ENCODE assay signal across 21 mouse cellular contexts in the genomic region with DNA sequence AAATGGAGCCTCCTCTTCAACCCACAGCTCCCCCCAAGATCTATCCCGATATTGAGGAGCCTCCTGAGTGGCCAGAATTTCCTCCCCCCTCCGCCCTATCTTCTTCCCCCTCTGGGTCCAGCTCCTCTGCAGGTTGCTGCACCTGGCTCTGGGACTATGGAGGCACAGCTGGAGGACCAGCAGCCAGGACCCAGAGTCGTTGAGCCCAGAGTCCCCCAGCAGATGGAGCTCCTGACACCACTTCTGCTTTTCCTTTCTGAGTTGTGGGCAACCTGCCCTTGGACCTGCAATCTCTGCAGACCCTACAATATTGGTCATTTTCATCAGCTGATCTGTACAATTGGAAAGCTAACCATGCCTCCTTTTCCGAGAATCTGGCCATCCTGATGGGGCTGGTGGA.
DNase-seq lines count a peak whose midpoint lies in the region; ATAC-seq and TF ChIP-seq lines count a peak whose summit lies in the region.
"Had no signal": no experiment of that assay in that cellular context is flagged by ENCODE, and none has a peak within 500 bp of the region (broad histone marks: within the 10 kb centered on the region; RNA-seq: fewer than 3 reads in every experiment).

No protein-coding gene starts in this region.

- H3K27ac ChIP-seq in liver, embryonic 14.5 days = no peak overlapping the region
- H3K27ac ChIP-seq in liver, embryonic 11.5 days (ENCODE audit: low read depth, low read length) = no peak overlapping the region
- H3K27ac ChIP-seq in lung, postnatal 0 days (ENCODE audit: low read length) = no peak overlapping the region
- H3K27ac ChIP-seq: embryonic facial prominence, embryonic 10.5 days; forebrain, embryonic 15.5 days; heart, embryonic 15.5 days; hindbrain, embryonic 10.5 days; hindbrain, embryonic 14.5 days; intestine, embryonic 15.5 days had no signal

- H3K4me1 ChIP-seq in liver, embryonic 14.5 days (replicated peaks; ENCODE audit: control insufficient read depth in 2 of 2, insufficient read depth in 2 of 2, low read length in 1 of 2) = no peaks in the 10 kb centered on the region
- H3K4me1 ChIP-seq in liver, embryonic 11.5 days (replicated peaks; ENCODE audit: control insufficient read depth, insufficient read depth, low read length) = no peaks in the 10 kb centered on the region
- no peaks in the 10 kb centered on the region for H3K4me1 ChIP-seq in lung, postnatal 0 days (ENCODE audit: insufficient read depth, low read depth, low read length)
- H3K4me1 ChIP-seq: embryonic facial prominence, embryonic 10.5 days; forebrain, embryonic 15.5 days; heart, embryonic 15.5 days; hindbrain, embryonic 10.5 days; intestine, embryonic 15.5 days had no signal

- ATAC-seq in liver, embryonic 14.5 days (ENCODE audit: insufficient read depth) = no peak
- ATAC-seq in liver, embryonic 11.5 days (replicated peaks; ENCODE audit: low FRiP score) = no peak
- ATAC-seq in common myeloid progenitor, adult 5-6 weeks (replicated peaks; ENCODE audit: low read depth, poor library complexity, severe bottlenecking) = 0 out of 2 replicates have a peak, but pooled peaks have one; percentile 52
- ATAC-seq in lung, postnatal 0 days = no peak
- ATAC-seq: CD4-positive, CD25-positive, alpha-beta regulatory T cell, adult 4 months; forebrain, embryonic 15.5 days; intestine, embryonic 15.5 days had no signal

- H3K4me3 ChIP-seq in liver, embryonic 14.5 days (ENCODE audit: insufficient read depth in 1 of 2, low read depth in 2 of 2, low read length in 2 of 2) = no peak overlapping the region
- no peak overlapping the region for H3K4me3 ChIP-seq in liver, embryonic 11.5 days (ENCODE audit: low read depth, low read length)
- no peak overlapping the region for H3K4me3 ChIP-seq in lung, postnatal 0 days (ENCODE audit: low read depth, low read length)
- H3K4me3 ChIP-seq: embryonic facial prominence, embryonic 10.5 days; forebrain, embryonic 15.5 days; heart, embryonic 15.5 days; hindbrain, embryonic 10.5 days; intestine, embryonic 15.5 days had no signal

- TF ChIP-seq EP300 in liver, embryonic 14.5 days (IDR thresholded peaks at IDR 0.05; ENCODE audit: low read depth) = no peak
- no peak for TF ChIP-seq EP300 in lung, postnatal 0 days (IDR thresholded peaks at IDR 0.05)

- H3K36me3 ChIP-seq in liver, embryonic 14.5 days (replicated peaks; ENCODE audit: control insufficient read depth, insufficient read depth, low read depth) = no peaks in the 10 kb centered on the region
- no peaks in the 10 kb centered on the region for H3K36me3 ChIP-seq in liver, embryonic 11.5 days (ENCODE audit: control insufficient read depth, insufficient read depth, low read length)
- H3K36me3 ChIP-seq in lung, postnatal 0 days (ENCODE audit: insufficient read depth, low read length) = no peaks in the 10 kb centered on the region
- H3K36me3 ChIP-seq: embryonic facial prominence, embryonic 10.5 days; forebrain, embryonic 15.5 days; heart, embryonic 15.5 days; hindbrain, embryonic 10.5 days; intestine, embryonic 15.5 days had no signal

- H3K27me3 ChIP-seq in liver, embryonic 14.5 days (ENCODE audit: control insufficient read depth, insufficient read depth, low read length) = no peaks in the 10 kb centered on the region
- no peaks in the 10 kb centered on the region for H3K27me3 ChIP-seq in liver, embryonic 11.5 days (replicated peaks; ENCODE audit: control insufficient read depth, insufficient read depth, low read length)
- H3K27me3 ChIP-seq in lung, postnatal 0 days (replicated peaks; ENCODE audit: insufficient read depth, low read length) = no peaks in the 10 kb centered on the region
- H3K27me3 ChIP-seq: forebrain, embryonic 15.5 days; heart, embryonic 15.5 days; intestine, embryonic 15.5 days had no signal

- peak; percentile 5 to 10 for DNase-seq in cerebellum, postnatal 10 days
- no peak for DNase-seq in cerebellum, adult 9-11 months
- no peak for DNase-seq in liver, embryonic 14.5 days (ENCODE audit: low read depth in 3 of 3, low spot score in 3 of 3)
- DNase-seq in liver, embryonic 11.5 days (ENCODE audit: low spot score) = no peak
- DNase-seq in lung, postnatal 0 days (ENCODE audit: low spot score) = no peak
- no peak for DNase-seq in heart, adult 9 months (ENCODE audit: low spot score in 2 of 2)
- DNase-seq: adrenal gland, adult 2 months; adrenal gland, postnatal 25 days; B cell, adult 2 months; cerebellum, adult 2 months; heart, adult 18-20 months; heart, postnatal 14 days had no signal

- H3K4me2 ChIP-seq in liver, embryonic 14.5 days (ENCODE audit: low read depth) = no peak overlapping the region
- H3K4me2 ChIP-seq in liver, embryonic 11.5 days = no peak overlapping the region
- H3K4me2 ChIP-seq in lung, postnatal 0 days (replicated peaks; ENCODE audit: low read depth, low read length) = no peak overlapping the region
- H3K4me2 ChIP-seq: forebrain, embryonic 15.5 days; heart, embryonic 11.5 days; heart, embryonic 15.5 days; hindbrain, embryonic 14.5 days; intestine, embryonic 15.5 days had no signal

- 51% methylated on average over 4 of the region's 4 CpGs for WGBS in liver, embryonic 14.5 days (ENCODE audit: insufficient replicate concordance)
- 73% methylated on average over 4 of the region's 4 CpGs for WGBS in liver, embryonic 11.5 days
- 55% methylated on average over 4 of the region's 4 CpGs for WGBS in lung, postnatal 0 days

- TF ChIP-seq CTCF in liver, embryonic 14.5 days (IDR thresholded peaks at IDR 0.05; ENCODE audit: low read depth) = peak; percentile 6; the same call in 1 of the 2 replicates
- TF ChIP-seq CTCF in lung, postnatal 0 days (IDR thresholded peaks at IDR 0.05) = no peak

- no peak overlapping the region for H3K9ac ChIP-seq in liver, embryonic 14.5 days (replicated peaks)
- H3K9ac ChIP-seq in liver, embryonic 11.5 days (ENCODE audit: low read depth, low read length) = no peak overlapping the region
- no peak overlapping the region for H3K9ac ChIP-seq in lung, postnatal 0 days (replicated peaks; ENCODE audit: low read depth)
- H3K9ac ChIP-seq: forebrain, embryonic 15.5 days; heart, embryonic 15.5 days; hindbrain, embryonic 14.5 days; intestine, embryonic 15.5 days had no signal

- H3K9me3 ChIP-seq in liver, embryonic 14.5 days (ENCODE audit: control insufficient read depth, low read length) = no peaks in the 10 kb centered on the region
- no peaks in the 10 kb centered on the region for H3K9me3 ChIP-seq in liver, embryonic 11.5 days (ENCODE audit: control insufficient read depth, low read length)
- no peaks in the 10 kb centered on the region for H3K9me3 ChIP-seq in lung, postnatal 0 days (ENCODE audit: low read length)
- H3K9me3 ChIP-seq: embryonic facial prominence, embryonic 10.5 days; forebrain, embryonic 15.5 days; heart, embryonic 15.5 days; hindbrain, embryonic 10.5 days; intestine, embryonic 15.5 days had no signal

Comparison
In these comparisons a context has a peak if more than half of its experiments do, and no peak if none do; other contexts are left out.
1. DNase-seq: peak in cerebellum, postnatal 10 days (2 of 2); none in cerebellum, adult 9-11 months (single experiment), liver, embryonic 14.5 days (0 of 3), liver, embryonic 11.5 days (single experiment), lung, postnatal 0 days (single experiment) and heart, adult 9 months (0 of 2).